In the genomic region with DNA sequence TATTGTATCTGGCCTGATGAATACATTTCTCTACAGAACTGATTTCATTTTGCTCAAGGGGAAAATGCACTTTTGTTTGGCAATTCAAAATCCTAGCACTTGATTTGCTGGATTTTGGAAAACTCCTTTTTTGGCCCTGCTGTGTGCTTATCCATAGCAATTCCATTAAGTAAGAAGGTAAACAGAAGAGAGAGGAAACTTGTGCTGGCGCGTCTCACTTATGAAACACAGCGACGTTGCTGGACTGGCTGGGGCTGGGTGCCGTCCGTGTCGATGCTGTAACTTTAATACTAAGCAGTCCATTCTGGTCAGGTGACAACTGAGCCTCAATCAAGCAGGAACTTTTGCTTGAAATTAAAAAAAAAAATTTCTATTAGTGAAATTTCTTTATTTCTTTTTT, we compare ENCODE assay signal across 9 mouse cellular contexts. TPM values are rescaled to one million over a fixed set of nuclear protein-coding genes. Genes with fewer than 3 reads are reported as not detected.
DNase-seq lines count a peak whose midpoint lies in the region; ATAC-seq lines count a peak whose summit lies in the region.
"Had no signal": no experiment of that assay in that cellular context is flagged by ENCODE, and none has a peak within 500 bp of the region (broad histone marks: within the 10 kb centered on the region; RNA-seq: fewer than 3 reads in every experiment).

No protein-coding gene starts in this region.

- H3K27me3 ChIP-seq in embryonic facial prominence, embryonic 12.5 days: no peaks in the 10 kb centered on the region
- no peaks in the 10 kb centered on the region for H3K27me3 ChIP-seq in midbrain, embryonic 15.5 days (replicated peaks)
- H3K27me3 ChIP-seq: limb, embryonic 12.5 days had no signal

- no peak overlapping the region for H3K9ac ChIP-seq in embryonic facial prominence, embryonic 12.5 days
- H3K9ac ChIP-seq in midbrain, embryonic 15.5 days: no peak overlapping the region
- H3K9ac ChIP-seq: limb, embryonic 12.5 days had no signal

- WGBS in embryonic facial prominence, embryonic 12.5 days: 3% methylated on average over 7 of the region's 7 CpGs
- 10% methylated on average over 7 of the region's 7 CpGs for WGBS in midbrain, embryonic 15.5 days

- intact Hi-C loops in left cerebral cortex, postnatal 25 days (cut with DNase I): loop anchor here (5.0 to 10.0 kb wide), 2 partner anchors 475 to 667 kb away; no protein-coding TSS in a partner anchor
- intact Hi-C loops in left cerebral cortex, postnatal 36 days (cut with DNase I): loop anchor here (10.0 kb wide), 2 partner anchors 665 to 1095 kb away; no protein-coding TSS in a partner anchor
- intact Hi-C loops in heart, postnatal 10 days (cut with DNase I): loop anchor here (5.0 kb wide), 1 partner anchor 382 kb away; no protein-coding TSS in a partner anchor

- H3K36me3 ChIP-seq in embryonic facial prominence, embryonic 12.5 days: peaks cover 36% of the 10 kb centered on the region
- peaks cover 28% of the 10 kb centered on the region for H3K36me3 ChIP-seq in midbrain, embryonic 15.5 days (replicated peaks)

- H3K9me3 ChIP-seq in embryonic facial prominence, embryonic 12.5 days: no peaks in the 10 kb centered on the region
- H3K9me3 ChIP-seq in midbrain, embryonic 15.5 days: no peaks in the 10 kb centered on the region
- H3K9me3 ChIP-seq: limb, embryonic 12.5 days had no signal

- no peak overlapping the region for H3K4me2 ChIP-seq in embryonic facial prominence, embryonic 12.5 days (replicated peaks)
- no peak overlapping the region for H3K4me2 ChIP-seq in midbrain, embryonic 15.5 days

- H3K4me3 ChIP-seq in embryonic facial prominence, embryonic 12.5 days: no peak overlapping the region
- H3K4me3 ChIP-seq in midbrain, embryonic 15.5 days: no peak overlapping the region
- H3K4me3 ChIP-seq: limb, embryonic 12.5 days had no signal

- peak; percentile 26 to 35 for DNase-seq in left cerebral cortex, postnatal 25 days (ENCODE audit: low spot score in 2 of 2)
- no peak for DNase-seq in left cerebral cortex, postnatal 36 days (ENCODE audit: low spot score in 2 of 2)
- peak; percentile 64 for DNase-seq in heart, postnatal 10 days
- DNase-seq in layer of hippocampus, postnatal 36 days: no peak
- DNase-seq in spleen, postnatal 4 days (ENCODE audit: low spot score in 2 of 2): no peak
- DNase-seq in cerebellum, postnatal 10 days: no peak

- peaks cover 20% of the 10 kb centered on the region for H3K4me1 ChIP-seq in embryonic facial prominence, embryonic 12.5 days
- H3K4me1 ChIP-seq in midbrain, embryonic 15.5 days: peaks cover 35% of the 10 kb centered on the region

- ATAC-seq in embryonic facial prominence, embryonic 12.5 days (ENCODE audit: insufficient number of reproducible peaks, insufficient read depth, low FRiP score, low TSS enrichment): no peak
- 0 out of 2 replicates have a peak, but pooled peaks have one; percentile 45 for ATAC-seq in midbrain, embryonic 15.5 days (replicated peaks)

- H3K27ac ChIP-seq in embryonic facial prominence, embryonic 12.5 days: 0 out of 2 replicates have a peak overlapping the region, but pooled peaks have one; percentile 42
- H3K27ac ChIP-seq in midbrain, embryonic 15.5 days: no peak overlapping the region
- H3K27ac ChIP-seq: limb, embryonic 12.5 days had no signal

RNA-seq across cellular contexts. Expression of gene Klf6, which starts 8.6 kb away (rescaled TPM):
- 10 to 100 TPM; 54.5 to 58.2 TPM for total RNA-seq in left cerebral cortex, postnatal 25 days (2021)
- total RNA-seq in left cerebral cortex, postnatal 36 days (2021): 10 to 100 TPM; 60.3 to 62.3 TPM
- polyA plus RNA-seq in embryonic facial prominence, embryonic 12.5 days (2016; fragmentation: Nextera tagmentation; extraction: Ambion mirVana): 60.8 and 64.0 TPM in 2 replicates
- 10 to 100 TPM; 58.7 to 81.6 TPM for total RNA-seq in heart, postnatal 10 days (2021)
- 104 TPM in 2 replicates for polyA plus RNA-seq in midbrain, embryonic 15.5 days (2015; fragmentation: Nextera tagmentation; extraction: Ambion mirVana)
- total RNA-seq in layer of hippocampus, postnatal 36 days (2021): 10 to 100 TPM; 28.6 to 32.6 TPM

Comparison
In these comparisons a context has a peak if more than half of its experiments do, and no peak if none do; other contexts are left out.
1. DNase-seq: peak in left cerebral cortex, postnatal 25 days (2 of 2) and heart, postnatal 10 days (2 of 2); none in left cerebral cortex, postnatal 36 days (0 of 2), layer of hippocampus, postnatal 36 days (0 of 2), spleen, postnatal 4 days (0 of 2) and cerebellum, postnatal 10 days (0 of 2).